Mouse (Mus musculus): ENCODE data around the gene Crcp.
A peak's percentile ranks its signal among the peaks of the same experiment; 100 is the strongest.

Crcp gene

DNA sequence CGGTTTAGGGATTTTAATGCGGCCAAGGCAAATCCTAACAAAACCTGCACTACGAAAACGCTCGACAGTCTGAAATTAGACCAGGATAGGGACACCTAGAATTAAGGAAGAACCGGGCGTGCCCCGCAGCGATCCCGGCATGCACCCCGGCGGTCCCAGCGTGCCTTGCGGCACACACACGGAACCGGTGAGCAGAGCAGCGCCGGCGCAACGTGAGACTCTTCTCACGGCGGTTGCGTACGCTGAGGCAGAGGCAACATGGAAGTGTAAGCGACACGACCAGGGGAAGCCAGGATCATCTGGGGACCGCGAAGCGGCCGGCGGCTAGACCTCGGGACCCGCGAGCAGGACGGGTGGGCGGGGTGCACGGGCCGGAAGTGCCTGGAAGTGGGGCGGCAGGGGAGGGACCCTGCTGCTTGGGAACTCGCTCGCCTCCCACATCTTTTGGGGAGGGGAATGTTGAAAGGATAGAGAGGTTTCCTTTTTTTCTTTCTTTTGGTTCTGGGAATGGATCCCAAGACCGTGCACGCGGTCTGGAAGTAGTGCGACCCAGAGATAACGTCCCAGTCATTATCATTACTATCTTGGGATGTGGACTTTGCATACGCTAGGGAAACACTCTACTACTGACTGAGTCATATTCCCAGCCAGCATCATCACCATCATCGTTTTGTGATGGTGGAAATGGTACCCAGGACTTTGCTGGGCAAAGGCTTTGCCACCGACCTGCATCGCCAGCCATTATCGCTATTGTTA lies at the start of gene Crcp, which contains the start of gene Asl:
Gene Crcp, plus strand, starts transcription at position 149 of the 756 bp plus-strand sequence.
Gene Asl, minus strand, starts transcription at position 106 of the 756 bp plus-strand sequence.
- peak; percentile 79 for DNase-seq (ENCODE audit: low spot score)

GRCm38 (mm10) chr5:129980216-129980615 lies 48.9 kb upstream of the Crcp start:
- no peak for DNase-seq (ENCODE audit: low spot score)

- DNase-seq (ENCODE audit: low spot score): no peak
Observed at GRCm38 (mm10) chr5:129989376-129989775, 39.7 kb upstream of the Crcp start.

GRCm38 (mm10) chr5:129991898-129992297 lies 37.2 kb upstream of the Crcp start:
- no peak for DNase-seq (ENCODE audit: low spot score)

DNA sequence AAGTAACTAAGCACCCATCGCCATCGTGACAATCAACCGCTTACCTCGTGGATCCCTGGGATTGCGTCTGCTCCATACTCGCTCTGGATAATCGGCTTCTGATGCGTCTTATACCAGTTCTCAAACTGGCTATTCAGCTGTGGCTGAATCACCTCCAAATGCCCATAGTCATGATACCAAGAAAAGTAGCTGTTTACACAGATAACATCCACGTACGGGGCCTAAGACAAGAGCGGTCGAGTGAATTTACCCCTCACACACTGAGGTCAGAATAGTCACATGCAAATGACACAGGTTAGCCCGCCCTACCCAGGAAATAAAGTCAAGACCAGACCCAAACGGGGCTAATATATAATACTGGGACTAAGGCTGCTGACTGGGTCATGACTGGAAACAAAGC lies 35.7 kb upstream of the Crcp start:
- DNase-seq (ENCODE audit: low spot score): no peak

DNA sequence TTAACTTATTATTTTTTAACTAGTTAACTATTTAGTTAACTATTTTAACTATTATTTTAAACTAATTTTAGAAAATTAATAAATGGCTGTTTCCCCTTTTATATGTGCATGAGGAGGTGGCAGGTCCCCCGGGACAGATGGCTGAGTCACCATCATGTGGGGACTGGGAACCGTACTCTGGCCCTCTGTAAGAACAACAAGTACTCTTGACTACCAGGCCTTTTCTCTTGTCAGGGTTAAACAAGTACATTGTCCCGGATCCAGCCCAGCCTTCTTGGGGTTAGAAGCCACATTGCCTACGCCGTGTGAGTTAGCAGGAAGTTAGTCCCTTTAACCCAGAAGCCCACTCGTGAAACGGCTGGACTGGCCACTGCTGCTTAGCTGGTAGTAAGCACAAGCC lies 34.1 kb upstream of the Crcp start:
- DNase-seq (ENCODE audit: low spot score): no peak

- no peak for DNase-seq (ENCODE audit: low spot score)
Observed at GRCm38 (mm10) chr5:129997700-129998099, 31.4 kb upstream of the Crcp start.

- no peak for DNase-seq (ENCODE audit: low spot score)
Observed at GRCm38 (mm10) chr5:129999097-129999496, 30.0 kb upstream of the Crcp start.

- no peak for DNase-seq (ENCODE audit: low spot score)
Observed at GRCm38 (mm10) chr5:130000735-130001134, 28.4 kb upstream of the Crcp start.

- DNase-seq (ENCODE audit: low spot score): no peak
Observed at GRCm38 (mm10) chr5:130001356-130001987, 27.6 kb upstream of the Crcp start.

DNA sequence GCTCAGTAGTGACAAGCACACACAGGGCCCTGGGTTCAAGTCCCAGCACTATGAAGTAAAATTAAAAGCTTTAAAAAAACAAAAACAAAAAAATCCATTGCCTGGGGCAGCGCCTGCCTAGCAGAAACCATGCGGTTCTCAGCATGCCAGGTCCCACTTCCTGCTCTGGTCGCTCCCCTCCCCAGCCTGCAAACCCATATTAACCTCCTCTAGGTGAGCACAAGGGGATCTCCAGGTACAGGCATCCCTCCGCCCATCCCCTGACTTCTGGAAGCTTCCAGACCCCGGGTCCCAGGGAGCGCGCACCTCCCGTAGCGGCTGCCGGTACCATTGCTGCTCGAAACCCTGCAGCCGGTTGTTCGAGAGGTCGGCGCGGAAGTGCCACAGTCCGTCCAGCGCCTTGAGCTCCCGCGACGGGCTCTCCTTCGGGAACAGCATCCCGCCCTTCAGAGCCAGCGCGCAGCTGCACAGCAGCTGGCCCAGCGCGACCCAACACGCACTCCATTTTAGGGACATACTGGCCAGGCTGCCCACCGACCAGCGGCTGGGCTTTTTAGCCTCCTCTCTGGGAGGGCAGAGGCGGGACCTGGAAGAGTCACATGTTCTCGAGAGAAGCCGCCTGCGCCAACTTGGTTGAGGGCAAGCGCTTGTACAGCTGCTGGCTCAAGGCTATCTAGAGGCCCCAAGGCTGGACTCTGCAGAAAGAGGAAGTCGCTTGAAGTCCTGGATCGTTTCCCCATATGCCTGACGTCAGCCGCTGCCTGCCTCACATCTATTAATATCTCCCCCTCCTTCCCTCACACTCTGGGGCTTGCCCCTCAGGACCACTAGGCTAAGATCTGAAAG lies 26.6 kb upstream of the Crcp start, which contains the start of gene Gusb:
Gene Gusb, minus strand, starts transcription at position 749 of the 846 bp plus-strand sequence.
- peak; percentile 59 for DNase-seq (ENCODE audit: low spot score)

GRCm38 (mm10) chr5:130003229-130003628 lies 25.9 kb upstream of the Crcp start:
- no peak for DNase-seq (ENCODE audit: low spot score)

- DNase-seq (ENCODE audit: low spot score): no peak
Observed at GRCm38 (mm10) chr5:130007344-130007743, 21.7 kb upstream of the Crcp start.

- DNase-seq (ENCODE audit: low spot score): no peak
Observed at GRCm38 (mm10) chr5:130008034-130008590, 21.0 kb upstream of the Crcp start.

DNA sequence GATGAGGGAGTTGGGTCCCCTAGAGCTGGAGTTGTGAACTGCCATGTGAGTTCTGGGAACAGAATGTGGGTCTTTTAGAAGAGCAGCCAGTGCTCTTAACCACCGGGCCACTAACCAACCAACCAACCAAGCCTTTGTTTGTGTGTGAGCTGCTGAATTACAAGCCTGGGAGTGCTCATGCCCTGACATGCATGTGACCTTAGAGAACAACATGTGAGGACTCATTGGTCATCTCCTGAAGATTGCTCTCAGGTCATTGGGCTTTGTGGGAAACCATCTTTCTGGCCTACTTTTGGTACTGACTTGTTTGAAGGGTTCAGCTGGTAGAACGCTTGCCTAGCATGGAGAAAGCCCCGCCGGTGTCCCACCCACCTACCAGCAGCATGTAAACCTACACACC lies 19.3 kb upstream of the Crcp start:
- DNase-seq (ENCODE audit: low spot score): no peak

DNA sequence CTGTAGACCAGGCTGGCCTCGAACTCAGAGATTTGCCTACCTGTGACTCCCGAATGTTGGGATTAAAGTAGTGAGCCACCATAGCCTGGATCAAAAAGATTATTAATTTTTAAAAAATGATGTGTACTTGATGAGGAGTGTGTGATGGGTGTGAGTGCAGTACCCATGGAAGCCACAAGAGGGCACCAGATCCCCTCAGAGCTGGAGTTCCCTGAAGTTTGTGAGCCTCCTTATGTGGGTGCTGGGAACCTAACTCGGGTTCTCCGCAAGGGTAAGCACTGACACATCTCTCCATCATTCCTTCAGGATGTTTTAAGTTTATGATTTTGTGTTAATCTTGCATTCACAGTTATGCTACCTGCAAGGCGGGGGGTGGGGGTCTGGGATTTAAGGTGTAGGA lies 18.1 kb upstream of the Crcp start:
- DNase-seq (ENCODE audit: low spot score): no peak

DNA sequence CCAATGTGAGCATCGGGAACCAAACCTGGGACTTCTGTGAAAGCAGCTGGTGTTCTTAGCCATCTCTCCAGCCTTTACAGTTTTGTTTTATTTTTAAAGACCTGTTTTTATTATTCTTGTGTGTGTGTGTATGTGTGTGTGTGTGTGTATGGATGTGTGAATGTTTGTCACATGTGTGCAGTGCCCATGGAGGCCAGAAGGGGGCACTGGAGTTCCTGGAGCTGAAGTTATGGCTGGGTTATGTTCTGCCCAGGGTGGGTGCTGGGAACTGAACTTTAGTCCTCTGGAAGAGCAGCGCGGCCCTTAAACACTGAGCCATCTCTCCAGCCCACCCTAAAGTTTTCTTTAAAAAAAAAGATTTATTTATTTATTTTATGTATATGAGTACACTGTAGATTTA lies 14.0 kb upstream of the Crcp start:
- DNase-seq (ENCODE audit: low spot score): no peak

- DNase-seq (ENCODE audit: low spot score): no peak
Observed at GRCm38 (mm10) chr5:130019461-130019860, 9.6 kb upstream of the Crcp start.

DNA sequence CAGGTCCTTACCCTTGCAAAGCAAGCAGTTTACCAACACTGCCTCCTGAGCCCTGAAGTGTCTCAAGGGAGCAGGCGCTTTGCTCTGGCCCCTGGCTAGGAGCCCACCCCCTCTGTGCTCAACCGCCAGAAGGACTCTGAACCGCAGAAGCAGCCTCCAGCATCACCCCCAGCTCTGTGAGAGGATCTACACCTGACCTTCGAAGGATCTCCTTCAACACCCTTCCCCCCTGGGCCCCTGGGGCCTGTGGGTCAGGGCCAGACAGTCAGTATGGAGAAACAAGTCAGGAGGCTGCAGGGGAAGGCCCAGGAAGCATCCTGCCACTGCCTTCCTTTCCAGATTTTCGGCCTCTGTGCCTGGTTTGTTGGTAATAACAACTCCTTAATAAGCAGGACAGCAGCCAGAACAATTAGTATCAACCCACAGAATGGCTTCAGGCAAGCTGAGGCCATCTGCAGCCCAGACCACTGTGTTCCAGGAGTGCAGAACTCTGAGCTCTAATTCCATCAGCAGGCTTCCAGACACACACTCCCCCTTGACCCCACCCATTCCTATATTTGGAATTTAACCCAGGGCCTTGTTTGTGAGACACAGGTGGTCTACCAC lies 7.6 kb upstream of the Crcp start:
- DNase-seq (ENCODE audit: low spot score): no peak

- no peak for DNase-seq (ENCODE audit: low spot score)
Observed at GRCm38 (mm10) chr5:130022366-130022765, 6.7 kb upstream of the Crcp start.

DNA sequence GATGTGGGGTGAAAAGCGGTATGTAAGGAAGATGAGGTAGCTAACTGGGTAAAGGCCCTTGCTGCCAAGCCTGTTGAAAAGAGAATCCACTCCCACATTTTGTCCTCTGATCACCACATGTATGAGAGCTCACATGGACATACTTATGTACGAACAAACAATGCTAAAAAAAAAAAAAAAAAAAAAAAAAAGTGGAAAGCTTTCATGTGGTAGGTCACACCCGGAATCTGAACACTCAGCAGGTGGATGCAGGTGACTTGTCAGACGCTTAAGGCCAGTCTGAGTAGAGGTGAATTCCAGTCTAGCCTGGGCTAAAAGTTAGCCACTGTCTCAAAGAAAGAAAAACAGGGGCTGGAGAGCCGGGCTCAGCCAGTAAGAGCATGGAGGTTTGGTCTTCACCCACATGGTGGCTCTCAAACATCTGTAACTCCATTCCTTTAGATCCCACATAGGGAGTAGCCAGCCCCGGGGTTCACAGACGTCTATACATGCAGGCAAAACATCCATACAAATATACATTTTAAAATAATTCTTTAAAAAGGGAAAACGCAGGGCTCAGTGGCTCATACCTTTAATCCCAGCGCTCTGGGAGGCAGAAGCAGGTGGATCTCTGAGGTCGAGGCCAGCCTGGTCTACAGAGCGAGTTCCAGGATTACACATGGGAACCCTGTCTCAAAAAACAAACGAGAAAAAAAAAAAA lies 5.9 kb upstream of the Crcp start:
- no peak for DNase-seq (ENCODE audit: low spot score)
